Mouse (Mus musculus): ENCODE data around the gene Camk2b. TPM values are rescaled to one million over a fixed set of nuclear protein-coding genes. Genes with fewer than 3 reads are reported as not detected.

Camk2b gene
- polyA plus RNA-seq, 1 experiment from 2014 or later, result 2.0 TPM

GRCm38 (mm10) chr11:6003046-6003639, 63.0 kb downstream of the Camk2b start:
- TF ChIP-seq EP300 (IDR thresholded peaks at IDR 0.05; ENCODE audit: low read depth) (no peak), CTCF (IDR thresholded peaks at IDR 0.05; ENCODE audit: low read depth) (peak; percentile 50; the same call in 1 of the 2 replicates)
- DNase-seq, result no peak
- WGBS (ENCODE audit: insufficient replicate concordance), result 57% methylated on average over 2 of the region's 2 CpGs
- Histone ChIP-seq H3K27ac (ENCODE audit: low read depth) (no peak overlapping the region), H3K9me3 (ENCODE audit: low read length) (no peaks in the 10 kb centered on the region), H3K4me3 (ENCODE audit: low read depth, low read length) (no peak overlapping the region), H3K9ac (replicated peaks) (0 out of 2 replicates have a peak overlapping the region, but pooled peaks have one; percentile 21), H3K36me3 (replicated peaks; ENCODE audit: insufficient read depth, low read length) (no peaks in the 10 kb centered on the region), H3K27me3 (ENCODE audit: insufficient read depth, low read length) (no peaks in the 10 kb centered on the region), H3K4me2 (ENCODE audit: low read depth, low read length) (no peak overlapping the region), H3K4me1 (ENCODE audit: insufficient read depth) (peaks cover 46% of the 10 kb centered on the region)
- no peak for ATAC-seq

GRCm38 (mm10) chr11:6001981-6002649, 64.0 kb downstream of the Camk2b start:
- DNase-seq (no peak), ATAC-seq (no peak)
- WGBS (ENCODE audit: insufficient replicate concordance), result 71% methylated on average over 9 of the region's 9 CpGs
- H3K4me2 ChIP-seq (ENCODE audit: low read depth, low read length), result no peak overlapping the region
- H3K4me3 ChIP-seq (ENCODE audit: low read depth, low read length), result no peak overlapping the region
- H3K27me3 ChIP-seq (ENCODE audit: insufficient read depth, low read length), result no peaks in the 10 kb centered on the region
- no peaks in the 10 kb centered on the region for H3K36me3 ChIP-seq (replicated peaks; ENCODE audit: insufficient read depth, low read length)
- no peak for TF ChIP-seq EP300 (IDR thresholded peaks at IDR 0.05; ENCODE audit: low read depth)
- TF ChIP-seq CTCF (IDR thresholded peaks at IDR 0.05; ENCODE audit: low read depth), result no peak
- H3K9me3 ChIP-seq (ENCODE audit: low read length), result no peaks in the 10 kb centered on the region
- peaks cover 46% of the 10 kb centered on the region for H3K4me1 ChIP-seq (ENCODE audit: insufficient read depth)
- H3K9ac ChIP-seq (replicated peaks), result no peak overlapping the region
- H3K27ac ChIP-seq (ENCODE audit: low read depth), result no peak overlapping the region

- no peak overlapping the region for H3K4me3 ChIP-seq (ENCODE audit: low read depth, low read length)
- H3K4me2 ChIP-seq (ENCODE audit: low read depth, low read length), result no peak overlapping the region
- no peak for DNase-seq
- no peaks in the 10 kb centered on the region for H3K9me3 ChIP-seq (ENCODE audit: low read length)
- H3K9ac ChIP-seq (replicated peaks), result no peak overlapping the region
- no peak for TF ChIP-seq EP300 (IDR thresholded peaks at IDR 0.05; ENCODE audit: low read depth)
- no peak for TF ChIP-seq CTCF (IDR thresholded peaks at IDR 0.05; ENCODE audit: low read depth)
- 69% methylated on average over 14 of the region's 14 CpGs for WGBS (ENCODE audit: insufficient replicate concordance)
- no peaks in the 10 kb centered on the region for H3K36me3 ChIP-seq (replicated peaks; ENCODE audit: insufficient read depth, low read length)
- peaks cover 48% of the 10 kb centered on the region for H3K4me1 ChIP-seq (ENCODE audit: insufficient read depth)
- ATAC-seq, result no peak
- no peaks in the 10 kb centered on the region for H3K27me3 ChIP-seq (ENCODE audit: insufficient read depth, low read length)
- peak overlapping the region; percentile 61; the same call in 1 of the 2 replicates for H3K27ac ChIP-seq (ENCODE audit: low read depth)
Measured at GRCm38 (mm10) chr11:6000961-6001682, 65.0 kb downstream of the Camk2b start.

- Histone ChIP-seq H3K27me3 (ENCODE audit: insufficient read depth, low read length) (no peaks in the 10 kb centered on the region), H3K9ac (replicated peaks) (no peak overlapping the region), H3K9me3 (ENCODE audit: low read length) (no peaks in the 10 kb centered on the region), H3K27ac (ENCODE audit: low read depth) (peak overlapping the region; percentile 61), H3K4me3 (ENCODE audit: low read depth, low read length) (no peak overlapping the region), H3K4me2 (ENCODE audit: low read depth, low read length) (no peak overlapping the region), H3K4me1 (ENCODE audit: insufficient read depth) (peaks cover 48% of the 10 kb centered on the region), H3K36me3 (replicated peaks; ENCODE audit: insufficient read depth, low read length) (no peaks in the 10 kb centered on the region)
- peak; percentile 68 for DNase-seq
- ATAC-seq, result peak; percentile 66
- TF ChIP-seq CTCF (IDR thresholded peaks at IDR 0.05; ENCODE audit: low read depth) (no peak), EP300 (IDR thresholded peaks at IDR 0.05; ENCODE audit: low read depth) (no peak)
- 17% methylated on average over 8 of the region's 8 CpGs for WGBS (ENCODE audit: insufficient replicate concordance)
Measured at GRCm38 (mm10) chr11:5999832-6000771, 66.1 kb downstream of the Camk2b start.

- no peak for ATAC-seq
- Histone ChIP-seq H3K27me3 (ENCODE audit: insufficient read depth, low read length) (no peaks in the 10 kb centered on the region), H3K9me3 (ENCODE audit: low read length) (no peaks in the 10 kb centered on the region), H3K27ac (ENCODE audit: low read depth) (no peak overlapping the region), H3K9ac (replicated peaks) (no peak overlapping the region), H3K4me2 (ENCODE audit: low read depth, low read length) (no peak overlapping the region), H3K4me3 (ENCODE audit: low read depth, low read length) (no peak overlapping the region), H3K36me3 (replicated peaks; ENCODE audit: insufficient read depth, low read length) (no peaks in the 10 kb centered on the region), H3K4me1 (ENCODE audit: insufficient read depth) (peaks cover 34% of the 10 kb centered on the region)
- no peak for DNase-seq
- TF ChIP-seq CTCF (IDR thresholded peaks at IDR 0.05; ENCODE audit: low read depth) (no peak), EP300 (IDR thresholded peaks at IDR 0.05; ENCODE audit: low read depth) (no peak)
- WGBS (ENCODE audit: insufficient replicate concordance), result 89% methylated on average over 2 of the region's 2 CpGs
Measured at GRCm38 (mm10) chr11:5998472-5998871, 67.7 kb downstream of the Camk2b start.
